Mouse (Mus musculus): ENCODE data around the gene Nlgn2. TPM values are rescaled to one million over a fixed set of nuclear protein-coding genes. Genes with fewer than 3 reads are reported as not detected.
A peak's percentile ranks its signal among the peaks of the same experiment; 100 is the strongest.
"Not testable (repeated sequence)": the region's sequence is repeated elsewhere in the genome, so short reads cannot be mapped to it uniquely, and the experiment has no call there.

Nlgn2 gene
- total RNA-seq, 2 experiments from 2014 or later = 220 to 226 TPM

GRCm38 (mm10) chr11:69864138-69864860 is 26.7 kb upstream of the Nlgn2 start:
- DNase-seq (ENCODE audit: low spot score in 2 of 2) = no peak

- DNase-seq (ENCODE audit: low spot score in 2 of 2) = not testable (repeated sequence)
Measured at GRCm38 (mm10) chr11:69863729-69864128, 26.1 kb upstream of the Nlgn2 start.

- DNase-seq (ENCODE audit: low spot score in 2 of 2) = no peak
Measured at GRCm38 (mm10) chr11:69858113-69858998, 20.8 kb upstream of the Nlgn2 start, which contains the start of gene Tnk1. Tnk1 (minus strand) TSS chr11:69858730.

DNA sequence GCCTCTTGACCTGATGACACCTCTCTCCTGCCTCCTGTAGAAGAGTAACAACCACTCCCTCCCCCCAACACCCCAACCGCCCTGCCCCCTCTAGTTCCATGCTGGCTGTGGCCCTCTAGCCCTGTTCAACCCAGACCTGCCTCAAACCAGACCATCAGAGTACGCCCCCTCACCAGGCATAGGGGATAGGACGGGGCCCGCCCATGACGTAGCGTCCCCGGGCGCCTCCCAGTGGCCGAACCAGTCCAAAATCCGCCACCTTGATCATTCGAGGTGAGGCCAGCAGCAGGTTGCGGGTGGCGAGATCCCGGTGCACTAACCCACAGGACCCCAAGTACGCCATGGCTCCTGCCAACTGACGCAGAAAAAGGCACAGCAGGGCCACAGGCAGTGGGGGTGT is 17.8 kb upstream of the Nlgn2 start:
- DNase-seq (ENCODE audit: low spot score in 2 of 2) = no peak

GRCm38 (mm10) chr11:69854680-69855079 is 17.1 kb upstream of the Nlgn2 start:
- no peak for DNase-seq (ENCODE audit: low spot score in 2 of 2)

DNA sequence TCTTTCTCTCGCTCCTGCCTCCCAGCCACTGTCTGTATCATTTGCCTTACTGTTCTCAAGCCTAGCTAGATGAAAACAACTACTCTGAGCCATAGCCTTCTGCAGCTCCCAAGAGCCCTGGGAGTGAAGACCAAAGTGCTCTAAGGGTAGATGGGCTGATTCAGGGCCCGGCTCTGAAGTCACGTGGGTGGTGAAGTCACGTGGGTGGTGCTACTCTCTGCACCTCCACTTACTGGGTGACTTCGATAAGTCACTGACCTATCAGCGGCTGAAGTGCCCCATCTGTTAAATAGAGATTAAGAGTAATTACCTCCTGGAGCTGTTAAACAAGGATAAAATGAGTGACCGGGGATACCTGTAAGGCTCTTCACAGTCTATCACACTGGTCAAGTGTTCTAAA is 16.4 kb upstream of the Nlgn2 start:
- no peak for DNase-seq (ENCODE audit: low spot score in 2 of 2)

- DNase-seq (ENCODE audit: low spot score in 2 of 2) = no peak
Measured at GRCm38 (mm10) chr11:69850754-69851153, 13.2 kb upstream of the Nlgn2 start.

GRCm38 (mm10) chr11:69849884-69850283 is 12.3 kb upstream of the Nlgn2 start:
- no peak for DNase-seq (ENCODE audit: low spot score in 2 of 2)

GRCm38 (mm10) chr11:69849128-69849527 is 11.5 kb upstream of the Nlgn2 start:
- DNase-seq (ENCODE audit: low spot score in 2 of 2) = no peak

DNA sequence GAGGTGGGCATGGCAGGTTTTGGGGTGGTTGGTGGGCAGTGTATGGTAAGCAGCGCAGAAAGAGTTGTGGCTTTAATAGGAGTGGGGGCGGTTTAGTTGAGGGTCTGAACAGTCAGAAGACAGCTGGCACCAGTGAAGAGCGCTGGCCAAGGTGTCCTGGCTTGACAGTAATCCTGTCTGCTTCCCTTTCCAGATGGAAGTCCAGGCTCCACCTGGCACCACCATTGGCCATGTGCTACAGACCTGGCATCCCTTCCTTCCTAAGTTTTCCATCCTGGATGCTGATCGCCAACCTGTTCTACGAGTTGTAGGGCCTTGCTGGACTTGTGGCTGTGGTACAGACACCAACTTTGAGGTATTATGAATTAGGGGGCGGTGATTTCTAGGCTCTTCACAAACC is 10.4 kb upstream of the Nlgn2 start:
- no peak for DNase-seq (ENCODE audit: low spot score in 2 of 2)

DNA sequence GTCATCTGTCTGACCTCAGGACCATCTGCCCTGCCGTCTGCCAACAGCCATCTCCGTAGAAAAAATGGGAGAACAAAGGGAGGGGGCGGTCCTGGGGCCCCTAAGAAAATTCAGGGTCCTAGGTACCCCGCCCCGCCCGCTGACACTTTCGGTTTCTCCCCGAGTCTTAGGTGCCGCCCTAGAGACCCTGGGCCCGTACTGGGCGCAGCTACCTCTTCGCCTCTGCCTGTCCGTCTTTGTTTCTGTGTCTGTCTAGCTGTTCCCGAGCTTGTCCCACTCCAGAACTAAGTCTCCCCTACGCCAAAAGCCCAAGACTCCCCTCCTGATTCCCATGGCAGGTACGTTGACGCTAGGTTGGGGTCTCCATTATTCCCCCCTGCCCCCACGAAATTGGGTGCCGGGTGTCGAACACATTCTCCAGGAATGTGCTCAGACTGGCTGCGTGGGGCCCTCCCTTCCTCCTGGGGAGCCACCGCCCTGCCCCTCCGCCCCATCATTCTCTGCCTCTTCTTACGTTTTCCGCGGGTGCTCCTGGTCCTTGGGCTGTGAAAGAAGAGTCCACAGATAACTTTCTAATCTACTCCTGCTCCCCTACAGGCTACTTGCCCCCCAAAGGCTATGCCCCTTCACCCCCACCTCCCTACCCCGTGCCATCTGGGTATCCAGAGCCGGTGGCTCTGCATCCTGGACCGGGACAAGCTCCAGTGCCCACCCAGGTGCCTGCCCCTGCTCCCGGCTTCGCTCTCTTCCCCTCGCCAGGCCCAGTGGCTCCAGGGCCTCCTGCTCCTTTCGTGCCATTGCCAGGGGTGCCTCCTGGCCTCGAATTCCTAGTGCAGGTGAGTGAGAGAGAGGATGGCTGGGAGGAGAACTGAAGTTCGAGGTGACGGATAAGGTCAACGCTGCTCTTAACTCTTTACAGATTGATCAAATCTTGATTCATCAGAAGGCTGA is 9.4 kb upstream of the Nlgn2 start:
- no peak for DNase-seq (ENCODE audit: low spot score in 2 of 2)

GRCm38 (mm10) chr11:69846198-69846680 is 8.7 kb upstream of the Nlgn2 start, which contains the start of gene Plscr3:
Plscr3 (plus strand) TSS chr11:69846376.
- peak; percentile 84 to 92 for DNase-seq (ENCODE audit: low spot score in 2 of 2)

GRCm38 (mm10) chr11:69838714-69839104 is 1.1 kb upstream of the Nlgn2 start:
- no peak for DNase-seq (ENCODE audit: low spot score in 2 of 2)

- peak; percentile 98 to 99 for DNase-seq (ENCODE audit: low spot score in 2 of 2)
Measured at GRCm38 (mm10) chr11:69837952-69838713, 549 bp upstream of the Nlgn2 start, which contains the start of gene Tmem256. Tmem256 (plus strand) TSS chr11:69838514.

- DNase-seq (ENCODE audit: low spot score in 2 of 2) = peak; percentile 54
Measured at GRCm38 (mm10) chr11:69836703-69837576, 644 bp downstream of the Nlgn2 start.

DNA sequence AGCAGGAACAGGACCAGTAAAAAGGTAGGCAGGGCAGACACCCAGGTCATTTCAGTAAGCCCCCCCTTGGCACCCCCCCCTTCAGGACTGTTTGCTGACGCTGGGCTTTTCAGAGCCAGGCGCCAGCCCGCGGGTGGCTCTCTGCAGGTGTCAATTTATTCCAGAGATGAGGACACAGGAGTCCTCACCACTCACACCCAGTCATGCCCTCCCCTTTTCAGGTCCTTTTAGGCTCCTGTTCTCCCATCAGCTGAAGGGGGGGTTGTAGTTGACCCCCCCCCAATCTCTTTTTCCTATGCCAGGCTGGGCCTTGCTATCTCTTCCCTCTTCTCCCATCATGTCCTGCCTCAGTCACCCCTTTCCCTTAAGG is 1.6 kb downstream of the Nlgn2 start:
- DNase-seq (ENCODE audit: low spot score in 2 of 2) = no peak

DNA sequence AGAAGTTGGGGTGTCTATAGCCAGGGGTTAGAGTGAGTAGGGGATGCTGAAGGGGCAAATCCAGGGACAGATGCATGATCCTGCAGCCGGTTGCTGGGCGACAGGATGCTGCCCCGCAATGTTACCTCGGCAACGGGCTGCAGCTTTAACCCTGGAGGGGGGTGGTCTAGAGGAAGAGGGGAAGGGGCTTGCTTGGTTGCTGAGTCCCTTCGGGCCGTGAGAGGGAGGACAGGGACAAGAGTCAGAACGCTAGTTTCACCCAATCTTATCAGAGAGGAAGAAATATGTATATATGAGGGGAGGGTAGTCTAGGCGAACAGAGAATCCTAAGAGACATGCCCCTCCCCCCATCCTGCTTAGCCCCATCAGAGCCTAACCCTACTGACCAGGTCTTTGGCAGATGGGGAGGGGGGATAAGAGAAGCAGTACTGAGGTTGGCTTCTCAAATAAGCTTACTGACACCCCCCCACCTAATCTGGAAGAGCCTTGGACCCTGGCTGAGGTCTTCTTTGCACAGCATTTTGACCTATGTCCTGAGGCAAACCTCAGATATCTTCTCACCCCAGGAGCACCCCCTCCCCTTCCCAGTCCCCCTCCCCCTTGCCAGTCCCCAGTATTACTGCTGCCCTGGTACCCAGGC is 2.1 kb downstream of the Nlgn2 start:
- no peak for DNase-seq (ENCODE audit: low spot score in 2 of 2)

DNA sequence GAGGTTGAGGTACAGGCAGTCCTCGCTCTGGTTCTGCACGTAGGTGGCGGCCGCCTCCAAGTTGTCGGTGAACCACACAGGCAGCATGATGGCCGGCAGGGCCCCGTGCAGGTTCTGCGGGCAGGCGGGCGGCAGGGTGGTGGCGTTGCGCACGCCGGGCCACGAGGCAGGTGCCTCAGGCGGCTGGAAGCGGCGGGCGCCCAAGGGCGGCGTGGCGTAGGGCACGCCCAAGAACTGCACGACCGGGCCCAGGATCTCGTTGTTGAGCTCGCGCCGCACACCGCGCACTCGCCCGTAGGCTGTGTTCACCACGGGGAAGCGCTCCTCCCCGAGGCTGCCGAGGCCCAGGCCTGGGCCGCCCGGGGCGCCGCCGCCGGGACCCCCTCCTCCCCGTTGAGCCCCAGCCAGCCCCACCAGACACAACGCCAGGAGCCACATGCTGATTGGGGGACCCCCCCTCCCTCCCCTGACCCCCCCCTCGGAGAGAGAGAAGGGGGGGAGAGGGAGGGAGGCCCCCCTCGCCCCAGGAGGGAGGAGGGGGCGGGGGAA is 3.5 kb downstream of the Nlgn2 start:
- DNase-seq (ENCODE audit: low spot score in 2 of 2) = peak in 1 of 2 experiments; percentile 31
